Mouse (Mus musculus) midbrain, embryonic 13.5 days (tissue): ENCODE measurements at regions not wholly inside any gene's neighbourhood (a gene's known extent, or its start where the extent isn't known, plus 50 kb on each side); places are given as distances from the start of the nearest gene placed in this dataset.
"Not testable (repeated sequence)": the region's sequence is repeated elsewhere in the genome, so short reads cannot be mapped to it uniquely, and the experiment has no call there.

Source experiments
- ATAC-seq: fragments of 200-750 bp; cut with Nextera tagmentation; 2 replicates; pipeline ENCODE4 v1.8.0; 2017; ENCODE audit warnings: mild to moderate bottlenecking, moderate TSS enrichment, moderate library complexity
- H3K27ac ChIP-seq: fragments of 300-500 bp; sonication (generic); 2 replicates; pipeline ENCODE4 v1.5.1; 2015; ENCODE audit warnings: inconsistent platforms, mild to moderate bottlenecking, moderate library complexity
- H3K27me3 ChIP-seq: fragments of 300-500 bp; sonication (generic); 2 replicates; pipeline ENCODE4 v1.6.1; 2015; ENCODE audit warnings: mild to moderate bottlenecking, inconsistent platforms
- H3K36me3 ChIP-seq: fragments of 300-500 bp; sonication (generic); 2 replicates; pipeline ENCODE4 v1.6.1; 2015; ENCODE audit warnings: mild to moderate bottlenecking, inconsistent platforms
- H3K4me1 ChIP-seq: fragments of 300-500 bp; sonication (generic); replicated peaks from 2 replicates; pipeline ENCODE4 v1.6.1; 2015; ENCODE audit warnings: inconsistent platforms
- H3K4me2 ChIP-seq: fragments of 300-500 bp; sonication (generic); replicated peaks from 2 replicates; pipeline ENCODE4 v1.6.1; 2015; ENCODE audit warnings: moderate library complexity, mild to moderate bottlenecking, inconsistent platforms
- H3K4me3 ChIP-seq: fragments of 300-500 bp; sonication (generic); replicated peaks from 2 replicates; pipeline ENCODE4 v1.5.1; 2015; ENCODE audit warnings: mild to moderate bottlenecking, inconsistent platforms
- H3K9ac ChIP-seq: fragments of 300-500 bp; sonication (generic); replicated peaks from 2 replicates; pipeline ENCODE4 v1.6.1; 2015; ENCODE audit warnings: mild to moderate bottlenecking, inconsistent platforms
- H3K9me3 ChIP-seq: fragments of 300-500 bp; sonication (generic); 2 replicates; pipeline ENCODE4 v1.6.1; 2016; ENCODE audit warnings: mild to moderate bottlenecking, inconsistent platforms
- whole genome bisulfite sequencing: fragments of 180-500 bp; shearing (Covaris S2); methylation state at CpG from one replicate; pipeline ENCODE4 v1.1.7; 2015; 5-methylcytosine and 5-hydroxymethylcytosine counted together

GRCm38 (mm10) chr14:17054381-17054780 is 235.4 kb upstream of the Rarb start:
- H3K4me1 ChIP-seq: no peaks in the 10 kb centered on the region
- 76% methylated on average over 3 of the region's 3 CpGs for WGBS
- no peak overlapping the region for H3K9ac ChIP-seq
- H3K9me3 ChIP-seq: no peaks in the 10 kb centered on the region
- no peaks in the 10 kb centered on the region for H3K27me3 ChIP-seq
- H3K4me2 ChIP-seq: no peak overlapping the region
- no peak for ATAC-seq
- no peak overlapping the region for H3K27ac ChIP-seq
- no peak overlapping the region for H3K4me3 ChIP-seq
- H3K36me3 ChIP-seq: no peaks in the 10 kb centered on the region

- no peak overlapping the region for H3K9ac ChIP-seq
- H3K36me3 ChIP-seq: no peaks in the 10 kb centered on the region
- no peak for ATAC-seq
- no peaks in the 10 kb centered on the region for H3K9me3 ChIP-seq
- no peak overlapping the region for H3K4me3 ChIP-seq
- no peaks in the 10 kb centered on the region for H3K4me1 ChIP-seq
- no peak overlapping the region for H3K4me2 ChIP-seq
- H3K27ac ChIP-seq: no peak overlapping the region
- 97% methylated on average over 2 of the region's 2 CpGs for WGBS
- H3K27me3 ChIP-seq: no peaks in the 10 kb centered on the region
These were observed 227.9 kb upstream of the Rarb start for GRCm38 (mm10) chr14:17046808-17047207.

GRCm38 (mm10) chr14:17045426-17046132 is 226.6 kb upstream of the Rarb start:
- H3K27me3 ChIP-seq: no peaks in the 10 kb centered on the region
- no peaks in the 10 kb centered on the region for H3K4me1 ChIP-seq
- H3K36me3 ChIP-seq: no peaks in the 10 kb centered on the region
- WGBS: 81% methylated on average over 8 of the region's 8 CpGs
- no peak overlapping the region for H3K9ac ChIP-seq
- H3K4me2 ChIP-seq: no peak overlapping the region
- ATAC-seq: no peak
- no peaks in the 10 kb centered on the region for H3K9me3 ChIP-seq
- no peak overlapping the region for H3K27ac ChIP-seq
- H3K4me3 ChIP-seq: no peak overlapping the region

GRCm38 (mm10) chr14:17020603-17021356 is 201.8 kb upstream of the Rarb start:
- Histone ChIP-seq H3K27ac (no peak overlapping the region), H3K4me2 (no peak overlapping the region), H3K4me1 (peaks cover 8% of the 10 kb centered on the region), H3K9me3 (no peaks in the 10 kb centered on the region), H3K9ac (no peak overlapping the region), H3K4me3 (no peak overlapping the region), H3K36me3 (no peaks in the 10 kb centered on the region), H3K27me3 (no peaks in the 10 kb centered on the region)
- 25% methylated on average over 4 of the region's 4 CpGs for WGBS
- peak; percentile 89 for ATAC-seq

- H3K9me3 ChIP-seq: no peaks in the 10 kb centered on the region
- H3K4me2 ChIP-seq: no peak overlapping the region
- no peak overlapping the region for H3K4me3 ChIP-seq
- H3K27ac ChIP-seq: no peak overlapping the region
- no peak overlapping the region for H3K9ac ChIP-seq
- no peaks in the 10 kb centered on the region for H3K27me3 ChIP-seq
- H3K4me1 ChIP-seq: no peaks in the 10 kb centered on the region
- H3K36me3 ChIP-seq: no peaks in the 10 kb centered on the region
- 72% methylated on average over 1 of the region's 1 CpGs for WGBS
- ATAC-seq: peak; percentile 73
These were observed 194.0 kb upstream of the Rarb start for GRCm38 (mm10) chr14:17012931-17013330.

- H3K36me3 ChIP-seq: no peaks in the 10 kb centered on the region
These were observed 193.2 kb upstream of the Rarb start for GRCm38 (mm10) chr14:17012200-17012599.

GRCm38 (mm10) chr14:17005194-17006018 is 186.4 kb upstream of the Rarb start:
- H3K4me3 ChIP-seq: no peak overlapping the region

More at GRCm38 (mm10) chr14:17012200-17012599, 193.2 kb upstream of the Rarb start:
- H3K27me3 ChIP-seq: no peaks in the 10 kb centered on the region
- no peak overlapping the region for H3K27ac ChIP-seq
- H3K4me3 ChIP-seq: no peak overlapping the region
- ATAC-seq: no peak
- no peak overlapping the region for H3K4me2 ChIP-seq
- H3K9me3 ChIP-seq: no peaks in the 10 kb centered on the region
- H3K9ac ChIP-seq: no peak overlapping the region
- no peaks in the 10 kb centered on the region for H3K4me1 ChIP-seq
- WGBS: 93% methylated on average over 1 of the region's 1 CpGs

GRCm38 (mm10) chr14:17004714-17005113 is 185.8 kb upstream of the Rarb start:
- Histone ChIP-seq H3K27ac (no peak overlapping the region), H3K4me3 (no peak overlapping the region), H3K4me1 (no peaks in the 10 kb centered on the region), H3K9me3 (no peaks in the 10 kb centered on the region), H3K4me2 (no peak overlapping the region), H3K9ac (no peak overlapping the region), H3K36me3 (no peaks in the 10 kb centered on the region), H3K27me3 (no peaks in the 10 kb centered on the region)
- ATAC-seq: no peak
- WGBS: 95% methylated on average over 1 of the region's 1 CpGs

More at GRCm38 (mm10) chr14:17005194-17006018, 186.4 kb upstream of the Rarb start:
- Histone ChIP-seq H3K27me3 (no peaks in the 10 kb centered on the region), H3K4me1 (no peaks in the 10 kb centered on the region), H3K9me3 (no peaks in the 10 kb centered on the region), H3K36me3 (no peaks in the 10 kb centered on the region), H3K4me2 (no peak overlapping the region), H3K27ac (no peak overlapping the region), H3K9ac (no peak overlapping the region)
- WGBS: 97% methylated on average over 8 of the region's 8 CpGs
- ATAC-seq: no peak

GRCm38 (mm10) chr14:16996716-16997115 is 177.8 kb upstream of the Rarb start:
- no peak for ATAC-seq
- Histone ChIP-seq H3K9me3 (no peaks in the 10 kb centered on the region), H3K4me3 (no peak overlapping the region), H3K27me3 (no peaks in the 10 kb centered on the region), H3K27ac (no peak overlapping the region), H3K36me3 (no peaks in the 10 kb centered on the region), H3K4me1 (no peaks in the 10 kb centered on the region), H3K9ac (no peak overlapping the region), H3K4me2 (no peak overlapping the region)
- 77% methylated on average over 2 of the region's 2 CpGs for WGBS

GRCm38 (mm10) chr14:16970911-16971310 is 152.0 kb upstream of the Rarb start:
- H3K4me1 ChIP-seq, H3K27ac ChIP-seq, H3K4me3 ChIP-seq, H3K9me3 ChIP-seq, H3K36me3 ChIP-seq, H3K27me3 ChIP-seq, H3K4me2 ChIP-seq, H3K9ac ChIP-seq, ATAC-seq: not testable (repeated sequence)
- WGBS: 76% methylated on average over 2 of the region's 2 CpGs

GRCm38 (mm10) chr14:16964717-16965391 is 145.9 kb upstream of the Rarb start:
- Histone ChIP-seq H3K4me3 (no peak overlapping the region), H3K36me3 (no peaks in the 10 kb centered on the region), H3K9ac (no peak overlapping the region), H3K4me1 (no peaks in the 10 kb centered on the region), H3K4me2 (no peak overlapping the region), H3K27ac (no peak overlapping the region), H3K9me3 (no peaks in the 10 kb centered on the region), H3K27me3 (no peaks in the 10 kb centered on the region)
- ATAC-seq: no peak
- WGBS: 74% methylated on average over 2 of the region's 2 CpGs
